Mouse (Mus musculus): Measurements from ENCODE around the gene Ttll7. TPM values are rescaled to one million over a fixed set of nuclear protein-coding genes. Genes with fewer than 3 reads are reported as not detected.
A peak's percentile ranks its signal among the peaks of the same experiment; 100 is the strongest.

Ttll7 gene
- polyA plus RNA-seq, 2 experiments: 0.23 to 0.47 TPM

DNA sequence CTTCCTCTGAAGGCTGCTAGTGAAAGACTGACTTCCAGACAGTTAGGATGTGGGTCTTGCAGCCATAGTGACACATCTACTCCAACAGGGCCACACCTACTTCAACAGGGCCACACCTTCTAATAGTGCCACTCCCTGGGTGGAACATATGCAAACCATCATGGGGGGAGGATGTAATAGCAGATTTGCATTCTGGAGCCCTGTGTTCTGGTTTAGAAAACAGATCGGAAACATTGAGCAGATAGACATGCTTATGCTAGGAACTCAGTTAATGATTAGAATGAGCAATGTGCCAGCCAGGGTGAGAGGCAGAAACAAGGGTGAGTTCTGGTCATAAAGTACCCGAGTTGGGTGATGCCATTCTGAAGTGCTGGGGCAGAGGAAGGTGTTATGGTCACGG lies 19.8 kb downstream of the Ttll7 start:
- Histone ChIP-seq H3K9ac (replicated peaks) (no peak overlapping the region), H3K27me3 (ENCODE audit: control insufficient read depth, insufficient read depth, low read length) (no peaks in the 10 kb centered on the region), H3K27ac (no peak overlapping the region), H3K4me3 (ENCODE audit: insufficient read depth in 1 of 2, low read depth in 2 of 2, low read length in 2 of 2) (no peak overlapping the region), H3K9me3 (ENCODE audit: control insufficient read depth, low read length) (no peaks in the 10 kb centered on the region), H3K4me1 (replicated peaks; ENCODE audit: control insufficient read depth in 2 of 2, insufficient read depth in 2 of 2, low read length in 1 of 2) (no peaks in the 10 kb centered on the region), H3K36me3 (replicated peaks; ENCODE audit: control insufficient read depth, insufficient read depth, low read depth) (no peaks in the 10 kb centered on the region), H3K4me2 (ENCODE audit: low read depth) (no peak overlapping the region)
- ATAC-seq (ENCODE audit: insufficient read depth): no peak
- TF ChIP-seq CTCF (IDR thresholded peaks at IDR 0.05; ENCODE audit: low read depth) (no peak), EP300 (IDR thresholded peaks at IDR 0.05; ENCODE audit: low read depth) (no peak)
- WGBS (ENCODE audit: insufficient replicate concordance): 49% methylated on average over 3 of the region's 3 CpGs
- DNase-seq (ENCODE audit: low read depth in 3 of 3, low spot score in 3 of 3): no peak

- ATAC-seq (ENCODE audit: insufficient read depth) (no peak), DNase-seq (ENCODE audit: low read depth in 3 of 3, low spot score in 3 of 3) (no peak)
- Histone ChIP-seq H3K27ac (no peak overlapping the region), H3K27me3 (ENCODE audit: control insufficient read depth, insufficient read depth, low read length) (no peaks in the 10 kb centered on the region), H3K4me3 (ENCODE audit: insufficient read depth in 1 of 2, low read depth in 2 of 2, low read length in 2 of 2) (no peak overlapping the region), H3K9me3 (ENCODE audit: control insufficient read depth, low read length) (no peaks in the 10 kb centered on the region), H3K36me3 (replicated peaks; ENCODE audit: control insufficient read depth, insufficient read depth, low read depth) (no peaks in the 10 kb centered on the region), H3K4me2 (ENCODE audit: low read depth) (no peak overlapping the region), H3K9ac (replicated peaks) (no peak overlapping the region), H3K4me1 (replicated peaks; ENCODE audit: control insufficient read depth in 2 of 2, insufficient read depth in 2 of 2, low read length in 1 of 2) (no peaks in the 10 kb centered on the region)
- no peak for TF ChIP-seq CTCF (IDR thresholded peaks at IDR 0.05; ENCODE audit: low read depth)
- 55% methylated on average over 2 of the region's 2 CpGs for WGBS (ENCODE audit: insufficient replicate concordance)
Observed at GRCm38 (mm10) chr3:146875929-146876328, 23.8 kb downstream of the Ttll7 start.

DNA sequence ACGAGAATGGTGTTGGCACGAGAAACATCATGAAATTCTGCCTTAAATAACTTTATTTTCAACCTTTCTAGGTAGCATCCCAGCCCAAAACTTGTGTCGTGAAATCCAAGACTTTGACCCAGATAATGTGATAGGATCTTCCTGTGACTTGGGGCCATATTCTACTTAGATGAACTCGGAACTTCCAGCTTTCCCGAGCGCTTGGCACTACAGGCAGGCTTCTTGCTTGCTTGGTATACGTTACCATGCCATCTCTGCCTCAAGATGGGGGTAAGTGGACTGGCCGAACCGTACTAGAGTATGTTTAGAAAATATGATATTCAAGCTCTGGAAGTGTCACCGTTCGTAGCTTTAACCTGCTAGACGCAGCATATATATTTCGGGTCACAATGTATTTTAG lies 41.8 kb downstream of the Ttll7 start:
- DNase-seq (ENCODE audit: low read depth in 3 of 3, low spot score in 3 of 3) (no peak), ATAC-seq (ENCODE audit: insufficient read depth) (no peak)
- Histone ChIP-seq H3K4me1 (replicated peaks; ENCODE audit: control insufficient read depth in 2 of 2, insufficient read depth in 2 of 2, low read length in 1 of 2) (no peaks in the 10 kb centered on the region), H3K27ac (no peak overlapping the region), H3K4me3 (ENCODE audit: insufficient read depth in 1 of 2, low read depth in 2 of 2, low read length in 2 of 2) (no peak overlapping the region), H3K9me3 (ENCODE audit: control insufficient read depth, low read length) (no peaks in the 10 kb centered on the region), H3K36me3 (replicated peaks; ENCODE audit: control insufficient read depth, insufficient read depth, low read depth) (no peaks in the 10 kb centered on the region), H3K9ac (replicated peaks) (no peak overlapping the region), H3K4me2 (ENCODE audit: low read depth) (no peak overlapping the region), H3K27me3 (ENCODE audit: control insufficient read depth, insufficient read depth, low read length) (no peaks in the 10 kb centered on the region)
- TF ChIP-seq CTCF (IDR thresholded peaks at IDR 0.05; ENCODE audit: low read depth) (no peak), EP300 (IDR thresholded peaks at IDR 0.05; ENCODE audit: low read depth) (no peak)
- 71% methylated on average over 13 of the region's 13 CpGs for WGBS (ENCODE audit: insufficient replicate concordance)

DNA sequence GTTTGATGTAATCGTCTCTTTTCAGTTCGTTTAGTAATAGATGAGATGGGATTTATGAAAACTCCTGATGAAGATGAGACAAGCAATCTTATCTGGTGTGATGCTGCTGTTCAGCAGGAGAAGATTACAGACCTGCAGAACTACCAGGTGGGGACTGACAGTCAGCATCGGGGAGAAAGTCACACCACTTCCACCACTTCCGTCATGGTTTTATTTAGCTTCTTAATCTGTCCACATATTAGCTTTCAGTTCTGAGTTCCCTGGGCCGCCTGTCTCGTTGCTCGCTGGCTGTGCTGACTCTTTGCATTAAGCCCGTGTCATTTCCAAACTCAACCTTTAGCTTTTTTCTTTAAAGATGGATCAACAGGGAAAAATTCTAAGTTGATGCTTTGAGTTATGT lies 44.4 kb downstream of the Ttll7 start:
- Histone ChIP-seq H3K27ac (no peak overlapping the region), H3K4me1 (replicated peaks; ENCODE audit: control insufficient read depth in 2 of 2, insufficient read depth in 2 of 2, low read length in 1 of 2) (no peaks in the 10 kb centered on the region), H3K9ac (replicated peaks) (no peak overlapping the region), H3K36me3 (replicated peaks; ENCODE audit: control insufficient read depth, insufficient read depth, low read depth) (no peaks in the 10 kb centered on the region), H3K4me3 (ENCODE audit: insufficient read depth in 1 of 2, low read depth in 2 of 2, low read length in 2 of 2) (no peak overlapping the region), H3K27me3 (ENCODE audit: control insufficient read depth, insufficient read depth, low read length) (no peaks in the 10 kb centered on the region), H3K4me2 (ENCODE audit: low read depth) (no peak overlapping the region), H3K9me3 (ENCODE audit: control insufficient read depth, low read length) (no peaks in the 10 kb centered on the region)
- no peak for DNase-seq (ENCODE audit: low read depth in 3 of 3, low spot score in 3 of 3)
- WGBS (ENCODE audit: insufficient replicate concordance): 70% methylated on average over 8 of the region's 8 CpGs
- no peak for ATAC-seq (ENCODE audit: insufficient read depth)
- TF ChIP-seq EP300 (IDR thresholded peaks at IDR 0.05; ENCODE audit: low read depth) (no peak), CTCF (IDR thresholded peaks at IDR 0.05; ENCODE audit: low read depth) (no peak)

DNA sequence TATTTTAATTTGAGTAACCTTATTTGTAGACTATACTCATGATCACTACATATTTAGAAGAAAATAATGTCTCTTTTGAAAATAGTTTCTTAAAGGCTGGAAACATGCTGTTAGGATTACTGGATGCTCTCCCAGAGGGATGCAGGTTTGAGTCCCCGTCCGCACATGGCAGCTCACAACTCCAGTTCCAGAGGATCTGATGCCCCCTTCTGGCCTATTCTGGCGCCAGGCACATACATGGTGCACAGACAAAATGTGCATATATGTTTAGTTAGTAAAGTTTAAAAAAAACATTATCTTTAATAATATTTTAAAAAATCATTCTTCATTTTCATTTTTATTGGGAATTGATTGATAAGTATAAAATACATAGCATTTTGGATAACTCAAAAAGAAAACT lies 47.9 kb downstream of the Ttll7 start:
- no peaks in the 10 kb centered on the region for H3K27me3 ChIP-seq (ENCODE audit: control insufficient read depth, insufficient read depth, low read length)

More for the DNA sequence above, 47.9 kb downstream of the Ttll7 start:
- no peaks in the 10 kb centered on the region for H3K4me1 ChIP-seq (replicated peaks; ENCODE audit: control insufficient read depth in 2 of 2, insufficient read depth in 2 of 2, low read length in 1 of 2)
- DNase-seq (ENCODE audit: low read depth in 3 of 3, low spot score in 3 of 3): no peak
- no peak overlapping the region for H3K4me3 ChIP-seq (ENCODE audit: insufficient read depth in 1 of 2, low read depth in 2 of 2, low read length in 2 of 2)
- H3K9ac ChIP-seq (replicated peaks): no peak overlapping the region
- H3K9me3 ChIP-seq (ENCODE audit: control insufficient read depth, low read length): no peaks in the 10 kb centered on the region
- ATAC-seq (ENCODE audit: insufficient read depth): no peak
- TF ChIP-seq CTCF (IDR thresholded peaks at IDR 0.05; ENCODE audit: low read depth) (peak; percentile 23; the same call in 1 of the 2 replicates), EP300 (IDR thresholded peaks at IDR 0.05; ENCODE audit: low read depth) (no peak)
- H3K27ac ChIP-seq: no peak overlapping the region
- H3K36me3 ChIP-seq (replicated peaks; ENCODE audit: control insufficient read depth, insufficient read depth, low read depth): no peaks in the 10 kb centered on the region
- 66% methylated on average over 3 of the region's 3 CpGs for WGBS (ENCODE audit: insufficient replicate concordance)
- H3K4me2 ChIP-seq (ENCODE audit: low read depth): no peak overlapping the region

Measured in liver, embryonic 14.5 days (tissue).